Mouse (Mus musculus) heart, embryonic 10.5 days (tissue): ENCODE measurements around the gene Plg. TPM values are rescaled to one million over a fixed set of nuclear protein-coding genes. Genes with fewer than 3 reads are reported as not detected.

Experiments used
- DNase-seq: peaks from one replicate; pipeline ENCODE4 v3.0.0-alpha.2; 2017; ENCODE audit warnings: low spot score
- H3K27ac ChIP-seq: fragments of 300-500 bp; sonication (generic); 2 replicates; pipeline ENCODE4 v1.5.1; 2016; ENCODE audit warnings: mild to moderate bottlenecking
- H3K27me3 ChIP-seq: fragments of 300-500 bp; sonication (generic); 2 replicates; pipeline ENCODE4 v1.6.1; 2016; ENCODE audit warnings: mild to moderate bottlenecking; ENCODE audit not compliant: poor library complexity, insufficient read depth, severe bottlenecking
- H3K36me3 ChIP-seq: fragments of 300-500 bp; sonication (generic); 2 replicates; pipeline ENCODE4 v1.6.1; 2016; ENCODE audit warnings: mild to moderate bottlenecking, moderate library complexity
- H3K4me1 ChIP-seq: fragments of 300-500 bp; sonication (generic); 2 replicates; pipeline ENCODE4 v1.6.1; 2016; ENCODE audit warnings: mild to moderate bottlenecking
- H3K4me3 ChIP-seq: fragments of 300-500 bp; sonication (generic); 2 replicates; pipeline ENCODE4 v1.5.1; 2016; ENCODE audit warnings: mild to moderate bottlenecking, moderate library complexity
- H3K9me3 ChIP-seq: fragments of 300-500 bp; sonication (generic); 2 replicates; pipeline ENCODE4 v1.6.1; 2016; ENCODE audit warnings: mild to moderate bottlenecking, moderate library complexity
- WGBS: fragments of 180-500 bp; shearing (Covaris S2); methylation state at CpG from one replicate; pipeline ENCODE4 v1.1.7; 2016; 5-methylcytosine and 5-hydroxymethylcytosine counted together
- polyA plus RNA-seq: library from polyadenylated mRNA; unstranded; fragments of >200 nt; fragmentation: Nextera tagmentation; extraction: Ambion mirVana; gene quantifications from 2 replicates; pipeline ENCODE4 v1.2.1, GENCODE M21; 2016

The Plg gene
- 0.63 and 19.7 TPM in 2 replicates for polyA plus RNA-seq

DNA sequence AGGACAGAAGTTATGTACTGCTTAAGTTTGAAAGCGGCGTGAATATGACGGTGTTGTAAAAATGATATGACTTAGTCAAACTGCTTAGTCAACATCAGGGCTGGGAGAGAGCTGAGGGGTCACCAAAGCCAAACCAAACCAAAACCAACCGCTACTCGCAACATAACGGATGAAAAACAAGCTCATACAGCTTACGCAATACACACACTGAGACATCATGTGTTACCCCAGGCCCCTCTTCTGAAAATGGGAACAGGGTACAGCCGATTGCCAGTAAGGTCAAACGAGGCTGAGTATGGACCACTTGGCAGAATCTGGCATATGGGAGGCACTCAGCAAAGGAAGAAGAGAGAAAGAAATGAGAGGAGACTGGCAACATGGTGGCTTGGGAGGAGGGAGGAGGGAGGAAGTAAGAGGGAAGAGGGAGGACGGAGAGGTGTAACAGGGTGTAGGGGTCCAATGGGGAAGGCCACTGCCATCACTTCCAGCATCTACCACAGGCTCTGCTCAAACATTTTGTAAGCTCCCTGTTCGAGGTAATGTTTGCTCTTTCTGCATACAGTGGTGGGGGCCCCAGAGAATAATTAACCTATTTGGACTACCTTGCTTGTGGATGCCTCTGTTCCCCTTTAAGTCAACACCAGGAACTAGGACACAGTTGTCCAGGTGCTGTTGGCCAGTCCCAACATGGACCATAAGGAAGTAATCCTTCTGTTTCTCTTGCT, at the start of gene Plg:
TSS of gene Plg (plus strand) at position 628 of the 725 bp plus-strand sequence.
- H3K9me3 ChIP-seq: no peaks in the 10 kb centered on the region
- no peak within 1 kb of the TSS for H3K4me3 ChIP-seq
- H3K4me1 ChIP-seq: no peaks in the 10 kb centered on the region
- 88% methylated on average over 11 of the region's 11 CpGs for WGBS
- DNase-seq: no peak
- H3K36me3 ChIP-seq: no peaks in the 10 kb centered on the region
- no peak within 1 kb of the TSS for H3K27ac ChIP-seq
- H3K27me3 ChIP-seq: peaks cover 7% of the 10 kb centered on the region; the same call in 1 of the 2 replicates

DNA sequence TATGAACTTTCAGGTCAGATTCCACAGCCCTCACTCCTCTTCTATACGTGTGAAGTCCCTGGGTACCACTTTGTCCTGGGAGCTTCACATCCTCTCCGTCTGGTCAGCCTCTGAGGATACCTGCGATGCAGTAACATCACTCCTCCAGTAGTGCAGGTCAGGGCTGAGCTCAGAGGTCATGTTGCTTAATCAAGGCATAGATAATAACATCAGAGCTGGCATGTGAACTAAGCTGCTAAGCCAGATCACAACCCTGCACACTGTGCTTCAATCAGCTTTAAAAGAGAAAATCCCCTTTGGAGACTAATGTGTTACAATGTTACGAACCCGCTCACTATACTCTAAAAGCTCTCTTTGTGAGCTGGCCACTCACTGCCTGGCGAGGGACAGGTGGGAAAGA, 43.3 kb upstream of the Plg start:
- Histone ChIP-seq H3K27ac (no peak overlapping the region), H3K36me3 (no peaks in the 10 kb centered on the region), H3K27me3 (no peaks in the 10 kb centered on the region), H3K9me3 (no peaks in the 10 kb centered on the region), H3K4me3 (no peak overlapping the region), H3K4me1 (no peaks in the 10 kb centered on the region)
- DNase-seq: no peak
- WGBS: 64% methylated on average over 6 of the region's 6 CpGs

DNA sequence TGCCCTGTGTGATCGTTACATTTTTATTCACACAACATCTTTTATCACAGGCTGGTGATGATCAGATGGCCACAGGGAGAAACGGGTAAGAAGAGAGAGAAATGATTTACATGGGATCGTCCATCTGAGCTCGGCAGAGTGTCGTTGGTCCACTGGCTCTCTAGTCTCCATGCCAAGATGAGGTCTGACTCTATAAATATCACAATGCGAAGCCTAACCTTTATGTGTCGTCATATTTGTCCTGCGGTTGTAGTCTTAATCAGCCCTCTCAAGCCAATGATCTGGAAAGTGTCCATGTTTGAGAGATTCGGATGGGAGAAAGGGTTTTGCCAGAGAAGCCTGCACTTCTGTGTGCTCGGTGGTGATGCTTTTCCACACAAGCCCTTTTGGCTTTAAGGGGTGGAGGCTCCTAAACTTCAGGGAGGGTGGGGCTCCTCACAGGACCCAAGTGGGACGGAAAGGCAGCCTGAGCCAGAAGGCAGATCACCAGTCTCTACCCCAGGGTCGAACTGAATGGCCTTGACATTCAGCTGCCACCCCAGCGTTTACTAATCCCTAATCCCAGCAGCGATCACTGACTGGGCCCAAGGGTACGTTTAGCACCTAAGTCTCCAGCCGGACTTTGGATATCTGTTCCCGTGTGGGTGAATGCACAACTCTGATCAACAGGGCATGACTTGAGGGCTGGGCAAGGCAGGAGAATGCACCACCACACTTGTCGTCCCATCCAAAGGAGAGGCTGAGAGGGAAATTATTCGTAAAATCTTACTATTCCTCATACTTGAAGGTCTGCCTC, 42.1 kb upstream of the Plg start:
- Histone ChIP-seq H3K27ac (no peak overlapping the region), H3K4me3 (no peak overlapping the region), H3K36me3 (no peaks in the 10 kb centered on the region), H3K4me1 (no peaks in the 10 kb centered on the region), H3K27me3 (no peaks in the 10 kb centered on the region), H3K9me3 (no peaks in the 10 kb centered on the region)
- no peak for DNase-seq
- 80% methylated on average over 19 of the region's 19 CpGs for WGBS

DNA sequence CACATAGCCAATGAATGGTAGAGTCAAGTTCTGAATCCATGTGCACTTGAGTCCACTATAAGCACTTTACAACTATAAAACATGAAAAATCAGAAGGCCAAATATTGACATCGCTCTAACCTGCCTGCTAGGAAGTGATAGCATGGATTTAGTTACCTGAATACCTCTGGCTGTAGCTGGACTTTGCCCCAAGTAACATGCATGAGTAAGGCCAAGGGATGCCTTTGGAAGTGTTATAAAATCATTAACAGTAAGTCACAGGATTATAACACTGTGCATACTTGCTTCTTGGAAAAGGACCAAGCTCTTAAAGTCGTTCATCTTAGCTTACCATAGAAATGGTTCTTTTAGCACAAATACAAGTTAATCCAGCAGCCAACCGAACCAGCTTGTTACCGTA, 41.3 kb upstream of the Plg start:
- DNase-seq: no peak
- Histone ChIP-seq H3K27me3 (no peaks in the 10 kb centered on the region), H3K36me3 (no peaks in the 10 kb centered on the region), H3K4me3 (no peak overlapping the region), H3K9me3 (no peaks in the 10 kb centered on the region), H3K27ac (no peak overlapping the region), H3K4me1 (no peaks in the 10 kb centered on the region)
- WGBS: 81% methylated on average over 4 of the region's 4 CpGs

DNA sequence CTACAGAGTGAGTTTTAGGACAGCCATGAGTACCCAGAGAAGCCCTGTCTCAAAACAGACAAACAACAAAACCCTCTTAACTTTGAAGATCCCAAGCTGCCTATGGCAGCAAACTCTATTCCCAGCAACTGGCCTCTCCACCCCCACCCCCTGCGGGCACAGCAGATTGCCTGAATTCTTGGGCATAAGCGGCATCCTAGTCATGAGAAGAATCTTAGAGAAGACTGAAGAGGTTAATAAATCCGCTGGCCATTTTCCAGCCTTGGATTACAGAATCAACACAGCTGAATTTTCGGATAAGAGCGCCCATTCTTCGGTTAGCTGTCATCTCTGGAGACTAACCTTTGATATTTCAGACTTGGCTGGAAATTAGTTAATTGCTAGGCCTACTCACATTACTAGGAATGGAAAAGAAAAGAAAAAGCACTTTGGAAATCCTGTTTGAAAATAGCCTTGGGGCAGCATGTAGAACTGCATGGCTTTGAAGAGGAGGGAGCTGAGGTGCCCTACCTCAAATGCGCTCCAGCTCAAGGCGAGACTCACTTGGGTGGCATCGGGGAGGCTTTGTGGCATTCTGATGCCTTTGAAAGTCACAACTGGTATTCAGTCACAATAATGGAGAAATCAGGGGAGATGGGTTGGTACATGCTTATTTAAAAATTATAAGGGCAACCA, 34.6 kb upstream of the Plg start:
- Histone ChIP-seq H3K27me3 (no peaks in the 10 kb centered on the region), H3K4me3 (no peak overlapping the region), H3K4me1 (no peaks in the 10 kb centered on the region), H3K27ac (no peak overlapping the region), H3K9me3 (no peaks in the 10 kb centered on the region), H3K36me3 (no peaks in the 10 kb centered on the region)
- DNase-seq: no peak
- WGBS: 81% methylated on average over 9 of the region's 9 CpGs

DNA sequence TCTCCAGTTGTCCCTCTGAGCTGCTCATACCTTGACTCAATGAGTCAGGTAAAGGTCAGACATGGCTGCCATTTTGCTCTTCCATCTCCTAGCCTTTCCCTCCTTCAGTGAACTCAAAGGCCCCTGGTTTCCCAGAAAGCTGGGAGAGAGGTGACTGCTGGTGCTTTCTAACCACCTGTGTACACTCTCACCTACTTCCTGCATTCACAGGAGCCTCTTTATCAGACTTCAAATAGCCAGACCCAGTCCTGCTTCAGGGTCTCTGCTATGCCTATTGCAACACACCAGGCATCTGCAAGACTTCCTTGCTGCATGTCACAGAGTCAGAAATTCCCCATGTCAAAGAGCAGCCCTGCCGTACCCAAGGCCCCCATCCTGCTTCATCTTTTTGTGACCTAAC, 30.9 kb upstream of the Plg start:
- WGBS: 79% methylated on average over 1 of the region's 1 CpGs
- no peak for DNase-seq
- Histone ChIP-seq H3K27ac (no peak overlapping the region), H3K36me3 (no peaks in the 10 kb centered on the region), H3K4me3 (no peak overlapping the region), H3K4me1 (no peaks in the 10 kb centered on the region), H3K27me3 (no peaks in the 10 kb centered on the region), H3K9me3 (no peaks in the 10 kb centered on the region)

DNA sequence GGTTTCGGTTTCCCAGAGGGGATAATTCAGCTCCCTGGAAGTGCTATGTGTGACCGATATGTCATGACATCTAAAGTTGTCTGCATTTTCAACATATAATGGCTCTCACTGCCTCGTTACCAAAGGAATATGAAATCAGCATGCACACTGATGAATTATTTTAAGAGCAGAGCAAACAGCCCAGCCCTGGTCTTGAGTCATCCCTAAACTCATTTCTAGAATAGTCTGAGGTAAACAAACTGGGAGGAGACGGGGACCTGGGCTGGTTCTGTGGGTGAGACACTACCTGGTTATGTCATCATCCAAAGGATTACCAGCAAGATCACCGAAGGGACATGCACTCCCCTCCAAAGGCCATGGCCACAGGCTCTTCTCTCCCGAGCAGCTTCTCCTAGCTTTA, 26.8 kb upstream of the Plg start:
- 83% methylated on average over 6 of the region's 6 CpGs for WGBS
- no peaks in the 10 kb centered on the region for H3K9me3 ChIP-seq
- no peak overlapping the region for H3K27ac ChIP-seq
- H3K4me3 ChIP-seq: no peak overlapping the region
- no peaks in the 10 kb centered on the region for H3K27me3 ChIP-seq
- H3K4me1 ChIP-seq: no peaks in the 10 kb centered on the region
- DNase-seq: no peak
- no peaks in the 10 kb centered on the region for H3K36me3 ChIP-seq

DNA sequence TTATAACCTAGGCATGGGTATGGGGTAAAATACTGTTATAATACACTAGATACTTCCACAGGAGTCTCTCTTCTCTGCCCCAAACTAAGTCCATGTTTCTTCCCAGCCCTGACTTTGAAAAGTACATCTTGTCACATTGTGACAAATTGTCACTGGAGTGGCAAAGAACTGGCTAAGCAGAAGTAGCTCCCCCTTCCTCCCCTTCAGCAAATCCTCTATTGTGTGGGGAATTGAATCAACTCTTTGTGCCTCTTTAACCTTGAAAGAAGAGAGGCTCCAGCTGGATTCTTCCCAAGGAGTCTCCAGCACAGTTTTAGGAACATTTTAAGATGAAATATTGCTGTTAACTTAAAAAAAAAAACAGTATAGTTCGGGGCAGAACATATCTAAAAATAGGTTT, 25.6 kb upstream of the Plg start:
- no peaks in the 10 kb centered on the region for H3K9me3 ChIP-seq
- no peaks in the 10 kb centered on the region for H3K36me3 ChIP-seq
- H3K4me1 ChIP-seq: no peaks in the 10 kb centered on the region
- 63% methylated on average over 1 of the region's 1 CpGs for WGBS
- no peaks in the 10 kb centered on the region for H3K27me3 ChIP-seq
- no peak overlapping the region for H3K27ac ChIP-seq
- no peak for DNase-seq
- H3K4me3 ChIP-seq: no peak overlapping the region

DNA sequence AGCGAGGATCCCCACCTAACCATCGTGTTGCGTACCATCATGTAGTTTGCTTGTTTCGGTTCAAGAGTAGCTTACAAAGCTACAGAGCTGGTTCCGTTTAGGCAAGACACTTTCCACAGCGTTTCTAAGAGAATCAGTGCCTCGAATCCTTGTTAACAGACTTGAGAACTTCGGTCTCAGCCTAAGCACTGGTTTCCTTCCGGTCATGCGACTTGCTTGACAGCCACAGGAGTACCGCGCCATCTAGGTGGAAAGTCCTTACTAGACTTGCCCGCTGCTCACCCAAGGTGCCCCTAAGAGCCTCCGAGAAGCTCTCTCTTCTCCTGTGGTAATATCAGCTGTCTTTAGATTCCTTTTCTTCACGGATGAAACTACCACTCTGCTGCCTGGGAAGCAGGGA, 18.5 kb upstream of the Plg start:
- DNase-seq: no peak
- WGBS: 79% methylated on average over 15 of the region's 15 CpGs
- no peaks in the 10 kb centered on the region for H3K9me3 ChIP-seq
- no peak overlapping the region for H3K27ac ChIP-seq
- no peaks in the 10 kb centered on the region for H3K36me3 ChIP-seq
- H3K4me1 ChIP-seq: peaks cover 4% of the 10 kb centered on the region; the same call in 1 of the 2 replicates
- H3K4me3 ChIP-seq: no peak overlapping the region
- peaks cover 5% of the 10 kb centered on the region; the same call in 1 of the 2 replicates for H3K27me3 ChIP-seq

DNA sequence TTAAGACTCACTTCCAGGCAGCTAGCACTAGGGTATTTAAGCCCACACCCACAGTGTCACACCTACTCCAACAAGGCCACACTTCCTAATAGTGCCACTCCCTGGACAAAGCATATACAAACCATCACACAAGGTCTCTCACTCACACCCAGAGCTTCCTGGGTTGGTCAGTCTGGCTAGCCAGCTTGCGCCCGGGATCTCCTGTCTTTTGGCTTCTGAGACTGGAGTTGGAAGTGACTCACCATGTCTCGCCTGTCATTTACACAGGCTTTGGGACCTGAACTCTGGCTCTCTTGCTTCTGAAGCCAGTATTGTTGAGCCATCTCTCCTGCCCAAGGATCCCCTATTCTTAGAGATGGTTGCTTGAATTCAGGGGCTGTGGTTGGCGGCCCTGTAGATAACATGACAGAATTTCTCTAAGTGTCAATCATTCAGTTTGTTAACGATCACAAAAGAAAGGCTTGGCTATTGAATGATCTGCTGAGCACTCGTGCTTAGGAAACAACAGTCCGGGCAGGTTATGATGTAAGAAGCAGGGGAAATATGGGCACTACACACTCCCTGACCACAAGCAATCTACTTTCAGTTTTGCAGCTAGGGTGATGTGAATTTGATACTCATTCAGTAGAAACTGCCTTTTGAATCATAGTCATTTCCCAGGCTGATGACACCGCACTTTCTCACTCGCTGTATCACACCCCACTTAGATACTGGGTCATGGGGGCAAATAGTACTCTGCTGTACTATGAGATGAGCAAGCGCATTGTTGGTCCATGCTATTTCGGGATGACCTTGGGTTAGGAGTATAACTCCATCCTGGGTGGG, 14.6 kb upstream of the Plg start:
- whole genome bisulfite sequencing: 82% methylated on average over 11 of the region's 11 CpGs
- H3K4me3 ChIP-seq: no peak overlapping the region
- H3K36me3 ChIP-seq: no peaks in the 10 kb centered on the region
- peaks cover 4% of the 10 kb centered on the region; the same call in 1 of the 2 replicates for H3K4me1 ChIP-seq
- no peaks in the 10 kb centered on the region for H3K9me3 ChIP-seq
- DNase-seq: no peak
- H3K27me3 ChIP-seq: peaks cover 5% of the 10 kb centered on the region; the same call in 1 of the 2 replicates
- H3K27ac ChIP-seq: no peak overlapping the region

DNA sequence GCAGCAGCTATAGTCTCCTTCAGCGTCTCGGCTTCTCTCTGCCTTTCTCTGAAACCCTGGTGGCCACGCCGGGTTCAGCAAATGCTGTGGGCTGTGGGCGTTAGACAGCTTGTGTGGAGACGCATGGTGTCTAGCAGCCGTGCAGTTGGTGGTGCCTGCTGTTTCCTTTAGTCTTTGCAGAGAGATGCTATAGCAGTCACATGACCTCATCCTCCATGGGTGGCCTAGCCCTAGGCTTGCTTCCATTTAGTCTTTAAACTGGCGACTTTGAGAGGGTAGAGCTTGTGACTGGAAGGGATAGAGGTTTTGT, 14.0 kb upstream of the Plg start:
- WGBS: 75% methylated on average over 8 of the region's 8 CpGs

DNA sequence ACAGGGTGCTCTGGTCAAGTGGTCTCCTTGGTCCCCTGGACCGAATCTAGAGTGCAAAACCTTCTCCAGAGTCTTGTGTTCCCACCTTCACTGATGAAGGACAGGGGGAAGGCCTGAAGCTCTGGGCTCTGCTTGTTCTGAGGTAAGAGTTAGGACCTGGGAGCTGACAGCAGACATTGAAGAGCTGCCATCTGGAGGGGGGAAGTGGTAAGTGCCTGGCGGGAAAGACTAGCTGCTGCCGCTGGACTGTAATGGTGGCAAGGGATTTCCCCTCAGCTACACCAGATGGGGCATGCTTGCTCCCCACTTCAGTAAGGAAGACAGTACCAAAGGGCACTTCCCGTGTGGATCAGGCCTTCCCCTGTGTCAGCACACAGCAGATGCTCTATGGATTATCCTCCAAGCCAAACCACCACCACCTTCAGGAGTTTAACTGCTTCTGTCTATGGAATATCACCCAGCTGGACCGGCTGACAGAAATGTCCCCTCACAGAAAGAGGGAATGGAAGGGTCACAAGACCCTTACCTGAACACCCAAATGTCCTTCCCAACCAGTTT, 11.0 kb upstream of the Plg start:
- Histone ChIP-seq H3K36me3 (no peaks in the 10 kb centered on the region), H3K27ac (peak overlapping the region; percentile 65; the same call in 1 of the 2 replicates), H3K27me3 (no peaks in the 10 kb centered on the region), H3K4me1 (peaks cover 14% of the 10 kb centered on the region), H3K9me3 (no peaks in the 10 kb centered on the region), H3K4me3 (no peak overlapping the region)
- 29% methylated on average over 5 of the region's 5 CpGs for WGBS
- peak; percentile 85 for DNase-seq

More for the DNA sequence above, 14.0 kb upstream of the Plg start:
- no peak for DNase-seq
- Histone ChIP-seq H3K27ac (no peak overlapping the region), H3K9me3 (no peaks in the 10 kb centered on the region), H3K4me1 (peaks cover 4% of the 10 kb centered on the region; the same call in 1 of the 2 replicates), H3K4me3 (no peak overlapping the region), H3K27me3 (peaks cover 5% of the 10 kb centered on the region; the same call in 1 of the 2 replicates), H3K36me3 (no peaks in the 10 kb centered on the region)
